Comparison of ENCODE assay signal across 12 mouse cellular contexts in genomic region chr10:39443947-39444346, GRCm38 (mm10).
DNase-seq lines count a peak whose midpoint lies in the region; TF ChIP-seq lines count a peak whose summit lies in the region.
"Had no signal": no experiment of that assay in that cellular context is flagged by ENCODE, and none has a peak within 500 bp of the region (broad histone marks: within the 10 kb centered on the region; RNA-seq: fewer than 3 reads in every experiment).

No protein-coding gene starts in this region.

- intact Hi-C loops in left cerebral cortex, adult 2 months (cut with DNase I): loop anchor here (5.0 kb wide), 1 partner anchor 202 kb away; no protein-coding TSS in a partner anchor
- intact Hi-C loops in left cerebral cortex, postnatal 10 days (cut with DNase I): no loop called here

- no peak overlapping the region for H3K4me3 ChIP-seq in left cerebral cortex, adult 2 months
- H3K4me3 ChIP-seq: neural tube, embryonic 12.5 days had no signal

- no peak overlapping the region for H3K27ac ChIP-seq in left cerebral cortex, adult 2 months
- H3K27ac ChIP-seq: neural tube, embryonic 12.5 days had no signal

- peak; percentile 12 for DNase-seq in adrenal gland, postnatal 14 days
- no peak for DNase-seq in adrenal gland, postnatal 4 days (ENCODE audit: low spot score in 2 of 2)
- no peak for DNase-seq in left cerebral cortex, adult 2 months (ENCODE audit: extremely low spot score in 1 of 2, low spot score in 2 of 2)
- no peak for DNase-seq in left cerebral cortex, postnatal 10 days (ENCODE audit: extremely low spot score in 1 of 2, low spot score in 2 of 2)
- peak; percentile 43 for DNase-seq in thymus, postnatal 14 days
- DNase-seq in thymus, postnatal 10 days (ENCODE audit: low spot score in 2 of 2): no peak
- DNase-seq in c-Kit-positive CD71-positive TER-119-positive erythroid progenitor cells, embryonic 14.5 days (ENCODE audit: low spot score): no peak
- no peak for DNase-seq in ovary, adult 18-20 months (ENCODE audit: low spot score)
- DNase-seq: heart, adult 18-20 months; kidney, postnatal 10 days; right cerebral cortex, postnatal 4 days had no signal

- peak; percentile 36; the same call in 1 of the 2 replicates for TF ChIP-seq CTCF in left cerebral cortex, adult 2 months (IDR thresholded peaks at IDR 0.05)

Comparison
In these comparisons a context has a peak if more than half of its experiments do, and no peak if none do; other contexts are left out.
1. DNase-seq: peak in adrenal gland, postnatal 14 days (single experiment) and thymus, postnatal 14 days (single experiment); none in adrenal gland, postnatal 4 days (0 of 2), left cerebral cortex, adult 2 months (0 of 2), left cerebral cortex, postnatal 10 days (0 of 2), thymus, postnatal 10 days (0 of 2), c-Kit-positive CD71-positive TER-119-positive erythroid progenitor cells, embryonic 14.5 days (single experiment) and ovary, adult 18-20 months (single experiment).